Mouse (Mus musculus): Measurements from ENCODE around the gene Map1lc3a.

The Map1lc3a gene

DNA sequence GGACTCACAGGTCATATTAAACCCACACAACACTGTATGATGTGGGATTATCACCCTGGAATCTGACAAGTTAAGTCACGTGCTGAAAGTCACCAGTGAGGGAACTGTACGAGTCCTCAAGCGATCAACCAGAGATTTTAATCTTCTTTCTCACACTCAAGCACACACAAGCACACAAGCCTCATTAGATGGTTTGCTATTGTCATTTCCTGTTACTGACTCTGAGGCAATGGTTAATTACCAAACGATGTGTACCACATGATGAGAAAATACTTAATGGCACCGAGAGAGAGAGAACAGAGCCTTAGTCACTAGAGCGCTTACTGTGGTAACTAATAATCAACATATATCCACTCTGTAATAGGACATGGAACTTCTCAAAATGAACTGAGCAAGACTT lies 9.6 kb downstream of the Map1lc3a start:
- 83% methylated on average over 6 of the region's 6 CpGs for WGBS

DNA sequence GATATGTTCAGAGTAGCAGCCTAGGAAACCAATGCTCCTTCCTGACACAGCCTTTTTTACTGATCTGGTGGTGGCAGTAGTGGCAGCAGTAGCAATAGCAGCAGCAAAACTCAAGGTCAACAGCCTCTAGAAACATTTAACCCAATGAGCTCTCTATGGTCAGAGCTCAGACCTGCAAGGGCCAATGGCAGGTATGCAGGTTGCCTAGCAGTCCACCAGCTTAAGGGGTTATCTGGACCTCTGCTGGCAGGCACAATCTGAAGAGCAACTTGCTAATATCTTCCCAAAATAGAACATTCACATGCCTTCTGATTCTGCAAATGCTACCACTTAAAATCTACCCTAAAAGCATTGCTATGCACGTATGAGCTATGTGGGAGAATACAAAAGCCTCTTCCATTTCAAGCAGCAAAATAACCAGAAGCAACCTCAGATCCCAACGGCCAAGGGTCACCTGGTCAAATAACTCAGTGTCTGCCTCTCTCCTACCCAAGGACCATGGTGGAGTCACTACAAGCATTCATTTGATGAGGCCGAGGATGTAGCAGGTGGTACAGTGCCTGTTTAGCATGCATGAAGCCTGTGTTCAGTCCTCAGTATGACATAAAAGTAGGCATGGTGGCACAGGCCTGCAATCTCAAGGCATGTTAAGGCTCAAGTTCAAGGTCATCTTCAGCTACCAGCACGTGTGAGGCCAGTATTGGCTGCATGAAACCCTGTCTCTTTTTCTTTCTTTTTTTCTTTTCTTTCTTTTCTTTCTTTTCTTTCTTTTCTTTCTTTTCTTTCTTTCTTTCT lies 11.6 kb downstream of the Map1lc3a start:
- 76% methylated on average over 4 of the region's 4 CpGs for WGBS

GRCm38 (mm10) chr2:155290066-155290465 lies 14.0 kb downstream of the Map1lc3a start:
- WGBS = 92% methylated on average over 8 of the region's 8 CpGs

DNA sequence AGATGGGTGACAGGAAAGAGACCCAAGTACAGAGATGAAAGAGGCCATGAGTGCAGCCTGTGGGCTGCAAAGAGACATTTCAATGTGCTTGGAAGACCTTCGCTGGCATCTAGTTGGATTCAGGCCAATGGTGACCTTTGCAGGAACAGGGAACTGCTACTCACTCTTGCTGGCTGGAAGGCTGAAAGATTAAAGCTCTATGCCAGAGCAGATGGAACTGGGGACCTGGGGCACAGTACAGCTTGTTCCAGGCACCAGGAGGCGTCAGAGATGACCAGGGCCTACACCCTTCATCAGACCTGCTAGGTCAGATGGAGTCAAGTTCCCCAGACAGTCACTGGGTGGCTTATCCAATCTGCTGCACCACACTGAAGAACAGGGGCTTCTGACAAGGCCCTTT lies 17.3 kb downstream of the Map1lc3a start:
- 71% methylated on average over 2 of the region's 2 CpGs for WGBS

DNA sequence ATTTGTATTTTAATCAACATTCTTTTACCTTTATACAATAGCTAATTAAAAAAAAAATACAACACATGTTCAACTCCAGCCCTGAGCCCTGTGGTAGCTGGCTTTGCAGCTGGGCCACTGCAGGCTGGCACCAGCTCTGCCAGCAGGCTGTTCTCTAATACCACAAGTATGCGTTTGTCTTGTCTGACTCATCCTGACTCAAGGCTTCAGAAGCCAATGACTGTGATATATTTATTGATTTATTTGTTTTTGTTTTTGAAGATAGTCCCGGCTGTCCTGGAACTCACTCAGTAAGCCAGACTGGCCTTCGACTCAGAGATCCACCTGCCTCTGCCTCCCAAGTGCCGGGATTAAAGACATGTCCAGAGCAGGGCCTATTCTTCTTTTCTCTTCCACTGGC lies 17.8 kb downstream of the Map1lc3a start:
- 77% methylated on average over 4 of the region's 4 CpGs for WGBS

DNA sequence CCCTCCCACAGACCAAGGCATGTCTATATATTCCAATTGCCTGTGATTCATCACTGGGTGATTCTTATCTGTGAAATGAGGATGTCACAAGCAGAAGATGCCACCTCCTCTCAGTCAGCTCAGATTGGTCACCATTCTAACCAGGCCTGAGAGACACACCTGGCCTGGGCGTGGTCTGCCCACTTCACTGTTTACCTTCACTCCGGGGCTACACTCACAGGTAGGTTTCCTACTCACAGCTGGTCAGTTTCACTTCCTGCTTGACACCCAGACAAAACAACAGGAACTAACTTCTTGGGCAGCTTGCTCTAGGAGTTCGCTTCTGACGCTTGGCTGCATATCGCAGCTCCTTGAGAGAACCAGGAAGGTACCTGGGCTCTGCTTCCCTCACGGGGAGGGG lies 19.4 kb downstream of the Map1lc3a start:
- 93% methylated on average over 6 of the region's 6 CpGs for WGBS

GRCm38 (mm10) chr2:155299563-155299962 lies 23.5 kb downstream of the Map1lc3a start:
- WGBS = 52% methylated on average over 4 of the region's 4 CpGs

GRCm38 (mm10) chr2:155308936-155309592 lies 33.0 kb downstream of the Map1lc3a start:
- WGBS = 46% methylated on average over 3 of the region's 3 CpGs

GRCm38 (mm10) chr2:155313671-155314070 lies 37.6 kb downstream of the Map1lc3a start:
- WGBS = 80% methylated on average over 6 of the region's 6 CpGs

DNA sequence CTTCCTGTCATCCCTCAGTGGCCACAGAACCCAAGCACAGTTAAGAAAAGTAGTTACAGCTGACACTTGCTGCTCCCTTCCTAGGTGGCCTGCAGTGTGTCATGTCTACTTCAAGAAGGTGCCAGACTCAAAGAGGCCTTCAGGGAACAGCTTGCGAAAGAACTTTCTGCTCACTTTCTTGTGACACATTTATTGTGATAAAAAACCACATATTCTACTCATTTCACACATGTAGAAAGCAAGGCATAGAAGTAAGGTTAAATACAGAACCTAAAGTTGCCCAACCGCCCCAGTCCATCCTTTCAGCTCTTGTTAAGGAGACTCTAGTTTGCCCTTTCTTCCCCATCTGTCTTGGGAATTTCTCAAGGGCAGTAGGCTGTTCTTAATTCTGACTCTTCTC lies 42.5 kb downstream of the Map1lc3a start:
- WGBS = 87% methylated on average over 2 of the region's 2 CpGs

DNA sequence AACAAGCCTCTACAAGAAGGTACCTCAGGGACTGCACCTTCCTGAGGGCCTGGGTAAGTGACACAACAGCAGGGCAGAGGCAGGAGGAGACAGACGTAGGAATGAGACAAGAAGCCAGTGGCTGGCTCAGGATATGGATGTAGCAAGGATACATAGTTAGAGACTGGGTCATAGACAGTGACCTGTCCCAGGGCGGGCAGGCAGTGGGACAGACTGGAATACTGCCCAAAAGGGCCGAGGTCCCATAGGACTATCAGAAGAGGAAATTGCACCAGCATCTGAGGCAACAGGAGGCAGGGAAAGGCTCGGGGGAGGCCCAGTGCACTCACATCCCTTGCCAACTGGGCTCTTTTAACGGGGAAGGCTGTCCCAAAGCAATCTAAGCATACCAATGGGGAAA lies 44.5 kb downstream of the Map1lc3a start:
- 69% methylated on average over 5 of the region's 5 CpGs for WGBS

DNA sequence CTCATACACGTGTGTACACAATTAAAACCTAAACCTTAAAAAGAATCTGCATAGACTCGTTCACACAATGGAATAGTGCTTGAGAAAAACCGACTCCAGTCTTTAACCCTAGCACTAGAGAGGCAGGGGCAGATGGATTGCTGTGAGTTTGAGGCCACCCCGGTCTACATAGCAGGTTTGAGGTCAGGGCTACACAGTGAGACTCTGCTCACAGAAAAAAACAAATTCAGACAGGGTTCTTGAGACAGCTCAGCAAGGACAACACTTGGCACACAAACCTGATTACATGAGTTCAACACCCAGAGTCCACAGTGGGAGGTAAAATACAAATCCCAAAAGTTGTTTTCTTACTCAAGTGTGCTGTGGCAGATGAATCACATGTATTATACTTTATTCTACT lies 49.9 kb downstream of the Map1lc3a start:
- 90% methylated on average over 4 of the region's 4 CpGs for WGBS

All from cerebral cortex, adult 2 months (tissue).